Mouse (Mus musculus) liver, embryonic 14.5 days (tissue): ENCODE results near the gene Tmem14c.

ENCODE experiments used
- CTCF ChIP-seq: IDR thresholded peaks from 2 replicates; pipeline ENCODE4 v1.5.1; 2016; ENCODE audit warnings: antibody characterized with exemption, low read depth, control low read depth
- EP300 ChIP-seq: IDR thresholded peaks from 2 replicates; pipeline ENCODE4 v1.6.1; 2016; ENCODE audit warnings: antibody characterized with exemption, low read depth

- TF ChIP-seq CTCF, result no peak
- TF ChIP-seq EP300, result no peak
Observed at GRCm38 (mm10) chr13:40978652-40979051, 37.4 kb upstream of the Tmem14c start.
